Mouse (Mus musculus) liver, adult 2 months (tissue): ENCODE results near the gene Lrrc37a. TPM values are rescaled to one million over a fixed set of nuclear protein-coding genes. Genes with fewer than 3 reads are reported as not detected.

Source experiments
- DNase-seq: peaks from one replicate; pipeline ENCODE4 v3.0.0-alpha.2; 2011; ENCODE audit warnings: low read depth, low spot score; ENCODE audit errors: extremely low read depth
- H3K27ac ChIP-seq: fragments of 200-500 bp; replicated peaks from 2 replicates; pipeline ENCODE4 v1.5.1; 2012; ENCODE audit warnings: low read depth, mild to moderate bottlenecking, control low read depth, inconsistent platforms, low read length; ENCODE audit not compliant: insufficient read depth
- H3K27me3 ChIP-seq: fragments of 200-500 bp; 2 replicates; pipeline ENCODE4 v1.6.1; 2012; ENCODE audit warnings: mild to moderate bottlenecking, moderate library complexity, low read length, inconsistent platforms; ENCODE audit not compliant: control insufficient read depth, insufficient read depth
- H3K36me3 ChIP-seq: fragments of 200-500 bp; 2 replicates; pipeline ENCODE4 v1.6.1; 2012; ENCODE audit warnings: low read length, inconsistent platforms; ENCODE audit not compliant: control insufficient read depth, insufficient read depth
- H3K4me1 ChIP-seq: fragments of 200-500 bp; 2 replicates; pipeline ENCODE4 v1.6.1; 2011; ENCODE audit warnings: low read length; ENCODE audit not compliant: control insufficient read depth, insufficient read depth
- H3K4me3 ChIP-seq: fragments of 200-500 bp; 2 replicates; pipeline ENCODE4 v1.5.1; 2011; ENCODE audit warnings: low read depth, mild to moderate bottlenecking, control low read depth, low read length, moderate library complexity; ENCODE audit not compliant: insufficient read depth
- H3K79me2 ChIP-seq: fragments of 200-500 bp; 2 replicates; pipeline ENCODE4 v1.6.1; 2012; ENCODE audit warnings: inconsistent platforms, mild to moderate bottlenecking, low read length, moderate library complexity; ENCODE audit not compliant: control insufficient read depth, insufficient read depth
- H3K9ac ChIP-seq: fragments of 200-500 bp; 2 replicates; pipeline ENCODE4 v1.6.1; 2012; ENCODE audit warnings: low read depth, mild to moderate bottlenecking, control low read depth, inconsistent platforms, low read length
- CTCF ChIP-seq: fragments of 200-500 bp; IDR thresholded peaks from 2 replicates; pipeline ENCODE4 v1.5.1; 2011; ENCODE audit warnings: low read depth, low read length, control low read depth
- POLR2A ChIP-seq: fragments of 200-500 bp; IDR thresholded peaks from 2 replicates; pipeline ENCODE4 v1.6.1; 2011; ENCODE audit warnings: low read length, control low read depth; ENCODE audit not compliant: insufficient read depth; ENCODE audit errors: extremely low read depth
- WGBS: fragments of 180-500 bp; shearing (Covaris S2); methylation state at CpG from one replicate; pipeline ENCODE4 v1.1.7; 2018; 5-methylcytosine and 5-hydroxymethylcytosine counted together
- polyA plus RNA-seq: library from polyadenylated mRNA; depleted of rRNA; stranded (reverse); fragments of >200 nt; gene quantifications from 2 replicates; pipeline ENCODE4 v1.2.3, GENCODE M21; 2012
- total RNA-seq: library from RNA; depleted of rRNA; stranded (reverse); fragments of >200 nt; gene quantifications from 2 replicates; pipeline ENCODE4 v1.2.3, GENCODE M21; 2014

Gene Lrrc37a
- total and polyA plus RNA-seq, 2 experiments, result not detected

GRCm38 (mm10) chr11:103443678-103444077 is 60.7 kb downstream of the Lrrc37a start:
- no peaks in the 10 kb centered on the region for H3K27me3 ChIP-seq
- H3K9ac ChIP-seq, result no peak overlapping the region
- no peak for TF ChIP-seq CTCF
- no peak for TF ChIP-seq POLR2A
- 88% methylated on average over 3 of the region's 3 CpGs for WGBS
- H3K36me3 ChIP-seq, result no peaks in the 10 kb centered on the region
- DNase-seq, result peak; percentile 18
- H3K27ac ChIP-seq, result no peak overlapping the region
- H3K79me2 ChIP-seq, result no peaks in the 10 kb centered on the region
- H3K4me3 ChIP-seq, result no peak overlapping the region
- no peaks in the 10 kb centered on the region for H3K4me1 ChIP-seq

- H3K27me3 ChIP-seq, result no peaks in the 10 kb centered on the region; the same call in 1 of the 2 replicates
- H3K79me2 ChIP-seq, result no peaks in the 10 kb centered on the region
- no peak overlapping the region for H3K27ac ChIP-seq
- no peaks in the 10 kb centered on the region for H3K36me3 ChIP-seq
- no peak overlapping the region for H3K9ac ChIP-seq
- H3K4me3 ChIP-seq, result no peak overlapping the region
- TF ChIP-seq POLR2A, result no peak
- no peak for TF ChIP-seq CTCF
- WGBS, result 82% methylated on average over 5 of the region's 5 CpGs
- no peaks in the 10 kb centered on the region for H3K4me1 ChIP-seq
- no peak for DNase-seq
These were observed 68.1 kb downstream of the Lrrc37a start for GRCm38 (mm10) chr11:103436282-103436681.

- no peak for TF ChIP-seq POLR2A
- no peak for TF ChIP-seq CTCF
- no peaks in the 10 kb centered on the region for H3K4me1 ChIP-seq
- H3K4me3 ChIP-seq, result no peak overlapping the region
- H3K36me3 ChIP-seq, result no peaks in the 10 kb centered on the region
- no peaks in the 10 kb centered on the region for H3K79me2 ChIP-seq
- no peaks in the 10 kb centered on the region for H3K27me3 ChIP-seq
- H3K27ac ChIP-seq, result no peak overlapping the region
- DNase-seq, result no peak
- H3K9ac ChIP-seq, result no peak overlapping the region
- WGBS, result 24% methylated on average over 5 of the region's 5 CpGs
These were observed 79.4 kb downstream of the Lrrc37a start for GRCm38 (mm10) chr11:103425031-103425430.

- Histone ChIP-seq H3K36me3 (no peaks in the 10 kb centered on the region), H3K9ac (no peak overlapping the region), H3K79me2 (no peaks in the 10 kb centered on the region), H3K27ac (no peak overlapping the region), H3K4me3 (no peak overlapping the region), H3K4me1 (no peaks in the 10 kb centered on the region), H3K27me3 (no peaks in the 10 kb centered on the region)
- 82% methylated on average over 13 of the region's 13 CpGs for WGBS
- TF ChIP-seq CTCF (no peak), POLR2A (no peak)
- no peak for DNase-seq
These were observed 84.7 kb downstream of the Lrrc37a start for GRCm38 (mm10) chr11:103419667-103420066.

- Histone ChIP-seq H3K79me2 (no peaks in the 10 kb centered on the region), H3K27ac (no peak overlapping the region), H3K4me1 (no peaks in the 10 kb centered on the region), H3K36me3 (no peaks in the 10 kb centered on the region), H3K27me3 (no peaks in the 10 kb centered on the region), H3K9ac (no peak overlapping the region), H3K4me3 (no peak overlapping the region)
- 58% methylated on average over 5 of the region's 5 CpGs for WGBS
- TF ChIP-seq CTCF (no peak), POLR2A (no peak)
- DNase-seq, result peak; percentile 21
These were observed 85.2 kb downstream of the Lrrc37a start for GRCm38 (mm10) chr11:103419226-103419625.

GRCm38 (mm10) chr11:103413516-103413915 is 90.9 kb downstream of the Lrrc37a start:
- peaks cover 24% of the 10 kb centered on the region for H3K79me2 ChIP-seq
- H3K4me1 ChIP-seq, result peaks cover 2% of the 10 kb centered on the region
- WGBS, result 97% methylated on average over 1 of the region's 1 CpGs
- no peaks in the 10 kb centered on the region for H3K27me3 ChIP-seq
- no peak for DNase-seq
- no peaks in the 10 kb centered on the region for H3K36me3 ChIP-seq
- H3K9ac ChIP-seq, result no peak overlapping the region
- H3K4me3 ChIP-seq, result no peak overlapping the region
- TF ChIP-seq POLR2A, result no peak
- no peak overlapping the region for H3K27ac ChIP-seq
